Mouse (Mus musculus): ENCODE measurements at regions not wholly inside any gene's neighbourhood (a gene's known extent, or its start where the extent isn't known, plus 50 kb on each side); places are given as distances from the start of the nearest gene placed in this dataset.
A peak's percentile ranks its signal among the peaks of the same experiment; 100 is the strongest.
"Not testable (repeated sequence)": the region's sequence is repeated elsewhere in the genome, so short reads cannot be mapped to it uniquely, and the experiment has no call there.

- peak; percentile 89 for DNase-seq
Observed at GRCm38 (mm10) chr17:26335551-26335950, 79.1 kb upstream of the Neurl1b start.

DNA sequence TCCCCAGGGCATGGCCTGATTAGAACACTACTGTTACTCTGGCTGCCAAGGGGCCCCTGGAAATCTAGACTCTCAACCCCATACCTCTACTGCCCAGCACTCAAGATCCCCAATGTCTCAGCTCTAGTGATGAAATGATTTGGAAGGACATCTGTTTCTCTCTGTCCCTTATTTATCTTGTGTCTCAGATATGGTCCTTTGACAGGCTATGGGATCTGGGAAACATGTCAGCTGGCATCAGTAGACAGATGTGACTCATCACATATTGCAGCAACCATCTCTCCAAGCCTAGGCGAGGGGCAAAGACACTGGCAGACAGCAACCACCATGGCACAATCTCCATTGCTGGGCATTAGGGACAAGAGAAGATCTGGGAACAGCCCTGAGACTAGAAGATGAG lies 78.6 kb upstream of the Neurl1b start:
- DNase-seq, result peak; percentile 91

DNA sequence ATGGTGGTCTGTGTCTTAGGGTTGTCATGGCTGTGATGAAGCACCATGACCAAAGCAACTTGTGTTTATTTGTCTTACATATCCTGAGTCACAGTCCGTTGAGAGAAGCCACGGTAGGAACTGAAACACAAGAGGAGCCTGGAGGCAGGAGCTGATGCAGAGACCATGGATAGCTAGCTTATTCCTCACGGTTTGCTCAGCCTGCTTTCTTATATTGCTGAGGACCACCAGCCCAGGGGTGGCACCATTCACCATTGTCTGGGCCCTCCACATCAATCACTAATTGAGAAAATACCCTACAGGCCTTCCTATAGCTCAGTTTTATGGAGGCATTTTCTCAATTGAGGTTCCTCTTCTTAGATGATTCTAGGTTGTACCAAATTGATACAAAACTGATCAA lies 77.5 kb upstream of the Neurl1b start:
- DNase-seq, result peak; percentile 66

DNA sequence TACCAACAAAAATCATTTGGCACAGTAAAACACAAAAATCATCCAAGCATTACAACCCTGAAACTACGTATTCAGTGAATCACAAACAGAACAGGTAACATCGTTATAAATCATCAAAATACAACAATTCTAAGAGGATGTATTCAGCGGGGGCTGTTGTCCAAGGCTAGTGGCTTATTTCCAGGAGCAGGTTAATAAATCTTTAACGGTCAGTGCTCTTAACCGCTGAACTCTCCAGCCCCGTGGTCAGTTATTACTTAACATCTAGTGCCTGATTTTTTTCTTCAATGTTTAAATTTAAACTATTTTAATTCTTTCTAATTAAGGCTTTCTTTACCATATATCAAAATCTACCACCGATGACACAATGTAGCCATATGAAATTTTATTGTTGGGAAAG lies 69.2 kb upstream of the Neurl1b start:
- DNase-seq, result not testable (repeated sequence)

DNA sequence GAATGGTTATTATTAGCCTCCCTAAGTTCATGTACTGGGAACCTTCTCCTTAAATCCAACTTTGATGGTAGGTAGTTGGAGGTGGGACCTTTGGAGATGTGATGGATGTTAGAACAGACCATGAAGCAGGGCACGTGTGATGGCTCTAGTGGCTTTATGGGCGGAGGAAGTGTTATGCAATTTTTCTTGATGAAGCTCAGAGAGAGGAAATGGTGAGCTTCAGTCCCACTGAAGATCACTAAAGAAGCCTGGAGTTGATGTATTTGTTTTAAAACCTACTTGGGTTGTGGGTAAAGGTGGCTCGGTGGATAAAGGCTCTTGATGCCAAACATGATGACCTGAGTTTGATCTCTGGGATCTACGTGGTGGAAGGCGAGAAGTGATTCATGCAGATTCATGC lies 66.5 kb upstream of the Neurl1b start:
- no peak for DNase-seq

DNA sequence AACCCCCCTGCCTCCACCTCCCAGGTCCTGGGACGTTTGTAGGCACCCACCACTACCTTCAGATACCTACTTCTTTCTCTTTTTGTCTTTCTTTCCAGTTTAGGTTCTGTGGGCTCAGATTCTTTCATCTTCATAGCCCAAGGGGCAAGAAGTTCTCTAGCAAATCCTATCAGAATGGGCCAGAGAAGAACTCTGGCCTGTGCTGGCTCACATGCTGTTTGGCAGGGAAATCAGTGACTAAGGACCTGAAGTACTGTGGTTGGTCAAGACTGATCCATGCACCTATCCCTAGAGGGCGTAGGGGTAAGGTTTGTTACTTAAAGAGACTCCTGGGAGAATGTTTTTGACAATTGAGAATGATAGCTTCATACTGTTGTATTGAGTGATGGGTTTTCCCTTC lies 64.9 kb upstream of the Neurl1b start:
- peak; percentile 64 for DNase-seq

DNA sequence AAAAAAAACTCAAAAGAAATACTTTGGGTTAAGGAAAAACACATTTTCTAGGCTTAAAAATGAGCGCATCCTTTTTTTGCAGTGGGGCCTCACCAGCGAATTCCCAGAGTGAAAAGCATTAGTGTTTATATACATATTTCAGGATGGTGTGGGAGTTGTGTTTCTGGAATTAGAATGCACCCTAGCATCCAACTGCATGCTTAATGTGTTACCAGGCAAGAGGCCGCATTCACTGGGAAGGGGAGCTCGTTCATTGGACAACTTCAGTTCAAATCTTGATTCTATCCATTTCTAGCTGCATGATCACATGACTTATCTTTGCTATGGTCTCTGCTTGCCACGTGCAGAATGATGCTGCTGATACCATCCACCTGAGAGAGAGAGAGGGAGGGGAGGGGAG lies 64.4 kb upstream of the Neurl1b start:
- no peak for DNase-seq

GRCm38 (mm10) chr17:26351991-26352390 lies 62.6 kb upstream of the Neurl1b start:
- peak; percentile 70 for DNase-seq

- peak; percentile 89 for DNase-seq
Observed at GRCm38 (mm10) chr17:26352712-26353111, 61.9 kb upstream of the Neurl1b start.

DNA sequence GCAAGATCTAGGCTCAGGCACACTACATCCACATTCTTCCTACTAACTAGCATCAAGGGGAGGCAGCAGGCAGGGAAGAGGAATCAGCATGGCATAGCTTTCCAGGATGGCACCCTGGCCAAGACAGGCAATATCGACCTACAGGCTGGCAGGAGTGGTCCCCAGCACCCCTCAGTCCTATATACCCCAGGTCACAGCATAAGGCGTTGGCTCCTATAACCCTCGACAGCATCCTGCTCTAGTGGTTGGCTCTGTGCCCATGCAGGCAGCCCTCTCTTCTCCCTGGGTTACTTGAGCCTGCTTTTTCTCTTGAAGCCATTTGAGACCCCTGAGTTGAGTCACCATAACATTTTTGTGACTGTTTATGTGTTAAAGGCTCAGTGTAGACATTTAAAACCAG lies 60.2 kb upstream of the Neurl1b start:
- DNase-seq, result peak; percentile 84

DNA sequence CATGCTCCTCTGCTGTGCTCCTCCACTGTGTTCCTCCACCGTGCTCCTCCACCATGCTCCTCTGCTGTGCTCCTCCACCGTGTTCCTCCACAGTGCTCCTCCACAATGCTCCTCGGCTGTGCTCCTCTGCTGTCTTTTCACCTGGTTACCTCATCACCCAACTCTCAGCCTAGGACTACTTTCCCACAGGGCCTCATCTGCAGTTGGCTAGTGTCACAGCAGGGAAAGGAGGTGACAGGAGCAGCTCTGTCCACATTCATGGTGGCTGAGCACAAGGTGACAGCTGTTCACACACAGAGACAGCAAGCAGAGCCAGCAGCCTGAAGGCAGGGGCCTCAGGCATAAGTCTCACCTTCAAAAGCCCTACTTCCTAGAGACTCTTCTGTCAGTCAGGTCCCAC lies 59.3 kb upstream of the Neurl1b start:
- peak; percentile 82 for DNase-seq

DNA sequence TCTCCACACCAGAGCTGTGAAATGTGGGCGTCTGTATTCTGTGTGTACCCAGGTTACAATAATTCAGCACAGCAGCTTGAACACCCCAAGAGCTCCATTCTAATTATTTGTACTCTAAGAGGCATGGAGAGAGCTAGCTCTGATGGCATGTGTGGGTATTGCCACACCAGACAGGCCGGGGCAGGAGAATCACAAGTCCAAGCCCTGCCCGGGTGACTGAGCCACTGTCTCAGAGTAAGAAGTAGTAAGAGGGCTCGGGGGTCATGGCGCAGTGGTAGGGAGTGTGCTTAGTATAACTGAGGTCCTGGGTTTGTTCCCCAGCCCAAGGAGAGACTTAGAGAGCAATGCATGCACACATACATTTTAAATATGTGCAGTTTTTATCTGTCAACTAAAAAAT lies 57.7 kb upstream of the Neurl1b start:
- peak; percentile 89 for DNase-seq

- peak; percentile 98 for DNase-seq
Observed at GRCm38 (mm10) chr17:26357784-26358183, 56.8 kb upstream of the Neurl1b start.

DNA sequence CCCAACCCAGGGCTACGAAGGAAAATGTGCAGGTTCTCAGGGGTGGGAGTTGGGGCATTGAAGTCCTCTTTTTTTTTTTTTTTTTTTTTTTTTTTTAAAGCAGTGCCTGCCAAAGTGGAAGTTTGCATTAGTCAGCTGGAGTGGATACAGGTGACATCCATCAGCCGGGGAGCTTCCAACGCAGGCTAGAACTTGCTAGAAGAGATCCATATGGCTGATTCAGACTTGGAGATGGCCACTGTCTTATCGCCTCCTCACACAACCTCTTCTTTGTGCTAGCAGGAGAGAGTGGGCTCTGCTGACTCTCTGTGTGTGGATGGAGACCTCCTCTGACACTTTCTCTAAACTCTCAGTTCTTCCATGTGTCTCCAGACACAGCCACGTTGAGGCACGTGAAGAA lies 53.9 kb upstream of the Neurl1b start:
- DNase-seq, result peak; percentile 64

- peak; percentile 82 for DNase-seq
Observed at GRCm38 (mm10) chr17:26361420-26361819, 53.2 kb upstream of the Neurl1b start.

GRCm38 (mm10) chr17:26361992-26362391 lies 52.6 kb upstream of the Neurl1b start:
- DNase-seq, result peak; percentile 88

GRCm38 (mm10) chr17:26362586-26363361 lies 51.9 kb upstream of the Neurl1b start:
- DNase-seq, result peak; percentile 79

DNA sequence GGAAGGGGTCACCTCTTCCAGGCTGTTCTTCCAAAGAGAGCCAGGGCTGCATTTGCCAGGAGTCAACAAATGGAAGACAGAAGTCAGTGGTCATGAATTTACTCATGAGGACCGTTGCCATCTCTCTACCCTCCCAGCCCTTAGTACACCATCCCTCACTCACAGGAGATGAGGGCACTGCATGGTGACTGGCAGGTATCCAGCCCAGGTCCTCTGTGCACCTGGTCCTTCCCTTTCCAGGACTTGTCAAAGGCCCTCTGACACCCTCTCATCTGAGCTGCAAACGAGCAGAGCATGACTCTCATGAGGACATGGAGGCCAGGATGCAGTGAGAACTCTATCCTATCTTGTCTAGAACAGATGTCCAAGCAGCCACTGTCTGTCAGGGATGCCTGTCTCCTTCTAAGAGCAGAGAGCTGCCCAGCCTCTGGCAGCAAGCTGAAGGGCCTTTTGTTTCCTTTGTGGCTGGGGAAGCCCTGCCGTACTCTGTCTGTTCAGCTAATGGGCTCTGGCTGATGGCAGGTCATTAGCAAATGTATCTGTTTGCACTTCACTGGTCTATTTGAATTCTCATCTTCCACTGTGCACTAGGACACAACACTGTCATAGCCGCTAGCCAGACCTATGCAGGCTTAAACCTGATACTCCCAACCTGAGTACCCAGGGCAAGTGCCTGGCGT lies 50.6 kb upstream of the Neurl1b start:
- DNase-seq, result no peak

Data from heart, adult 11 months (tissue).